In the genomic region with DNA sequence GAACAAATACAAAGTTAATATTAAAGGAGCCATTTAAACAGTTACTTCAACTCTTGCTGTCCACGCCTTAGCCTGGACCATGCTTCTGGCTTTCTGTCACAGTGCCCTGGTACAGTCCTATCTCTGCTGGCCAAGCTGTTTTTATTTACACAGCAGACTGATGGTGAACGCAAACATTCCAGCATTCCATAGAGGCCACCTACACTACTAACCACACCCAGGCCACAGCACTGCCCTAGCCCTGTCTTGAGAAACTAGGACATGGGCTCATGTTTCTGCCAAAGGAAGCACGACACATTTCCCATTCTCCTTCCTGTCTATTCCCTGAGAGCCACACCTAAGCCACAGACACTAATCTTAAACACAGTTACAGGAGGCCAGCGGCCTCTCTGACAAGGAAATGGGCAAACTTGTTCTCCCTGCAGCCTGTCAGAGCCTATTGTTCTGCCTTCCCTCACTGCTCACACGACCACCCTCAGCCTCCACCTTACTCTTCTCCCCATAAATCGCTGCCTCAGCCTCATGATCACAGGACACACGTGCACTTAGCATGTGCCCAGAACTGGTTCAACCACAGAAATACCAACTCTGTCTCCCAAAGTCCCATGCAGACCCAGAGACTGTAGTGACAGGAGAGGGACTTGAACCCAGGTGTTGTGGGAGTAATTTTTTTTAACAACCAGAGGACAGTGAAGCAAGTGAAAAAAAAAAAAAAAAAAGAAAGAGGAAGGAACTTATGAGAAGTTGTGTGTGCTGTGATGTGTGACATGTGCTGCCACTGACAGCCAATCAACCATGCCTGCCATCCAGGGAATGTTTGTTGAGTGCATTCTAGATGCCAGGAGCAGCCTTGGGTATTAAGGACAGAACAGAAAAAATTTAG, we compare ENCODE assay signal across 10 mouse cellular contexts. TPM values are rescaled to one million over a fixed set of nuclear protein-coding genes. Genes with fewer than 3 reads are reported as not detected.
DNase-seq lines count a peak whose midpoint lies in the region; ATAC-seq and TF ChIP-seq lines count a peak whose summit lies in the region.
"Had no signal": no experiment of that assay in that cellular context is flagged by ENCODE, and none has a peak within 500 bp of the region (broad histone marks: within the 10 kb centered on the region; RNA-seq: fewer than 3 reads in every experiment).

No protein-coding gene starts in this region.

- in situ Hi-C loops in CH12.LX (cut with MboI; ENCODE audit: low pct_ligation_motif_present, low pct_unique_long_range_greater_than_20kb, low sequenced_read_pairs): no loop called here

- no peaks in the 10 kb centered on the region for H3K27me3 ChIP-seq in CH12.LX (replicated peaks)
- H3K27me3 ChIP-seq in embryonic facial prominence, embryonic 13.5 days: no peaks in the 10 kb centered on the region
- no peaks in the 10 kb centered on the region for H3K27me3 ChIP-seq in kidney, adult 2 months (replicated peaks; ENCODE audit: control insufficient read depth, insufficient read depth, low read length)
- H3K27me3 ChIP-seq in lung, embryonic 15.5 days: no peaks in the 10 kb centered on the region

- 47% methylated on average over 7 of the region's 7 CpGs for WGBS in embryonic facial prominence, embryonic 13.5 days
- WGBS in kidney, adult 2 months: 29% methylated on average over 7 of the region's 7 CpGs
- 30% methylated on average over 7 of the region's 7 CpGs for WGBS in lung, embryonic 15.5 days

- dilution Hi-C loops in CH12.LX (cut with MboI; ENCODE audit: extremely low pct_ligation_motif_present, extremely low pct_unique_long_range_greater_than_20kb, low sequenced_read_pairs): no loop called here

- H3K79me2 ChIP-seq in CH12.LX (replicated peaks; ENCODE audit: control insufficient read depth, extremely low read depth, insufficient read depth, poor library complexity, severe bottlenecking): no peaks in the 10 kb centered on the region; the same call in 1 of the 2 replicates

- 0 out of 2 replicates have a peak, but pooled peaks have one; percentile 17 for ATAC-seq in embryonic facial prominence, embryonic 13.5 days (ENCODE audit: insufficient number of reproducible peaks, insufficient read depth, low FRiP score, low TSS enrichment, low read depth)
- ATAC-seq in lung, embryonic 15.5 days (ENCODE audit: borderline replicate concordance, extremely low read depth, low FRiP score, low TSS enrichment): peak; percentile 73
- ATAC-seq in CD4-positive, CD25-positive, alpha-beta regulatory T cell, adult 4 months: no peak
- ATAC-seq: hindbrain, postnatal 0 days had no signal

- DNase-seq in CH12.LX (ENCODE audit: extremely low read depth): no peak
- peak; percentile 85 for DNase-seq in kidney, adult 2 months
- no peak for DNase-seq in cerebellum, adult 11-12 months
- DNase-seq in adrenal gland, postnatal 36 days: no peak
- no peak for DNase-seq in adrenal gland, postnatal 10 days

- no peak for TF ChIP-seq RAD21 in CH12.LX (IDR thresholded peaks at IDR 0.05; ENCODE audit: low read depth, low read length)

- TF ChIP-seq POLR2A in CH12.LX (IDR thresholded peaks at IDR 0.05; ENCODE audit: low read depth, low read length): no peak
- TF ChIP-seq POLR2A in kidney, adult 2 months (IDR thresholded peaks at IDR 0.05; ENCODE audit: low read depth, low read length): no peak

- H3K4me3 ChIP-seq in CH12.LX (replicated peaks in 1 of 3; ENCODE audit: low read depth in 2 of 3, low read length in 2 of 3, poor library complexity in 1 of 3): no peak overlapping the region
- H3K4me3 ChIP-seq in embryonic facial prominence, embryonic 13.5 days: no peak overlapping the region
- no peak overlapping the region for H3K4me3 ChIP-seq in kidney, adult 2 months (ENCODE audit: insufficient read depth, low read depth, low read length)
- no peak overlapping the region for H3K4me3 ChIP-seq in lung, embryonic 15.5 days

- no peaks in the 10 kb centered on the region for H3K9me3 ChIP-seq in CH12.LX (replicated peaks; ENCODE audit: low read length)
- no peaks in the 10 kb centered on the region for H3K9me3 ChIP-seq in embryonic facial prominence, embryonic 13.5 days
- H3K9me3 ChIP-seq in lung, embryonic 15.5 days: no peaks in the 10 kb centered on the region

- peak overlapping the region; percentile 4; the same call in 1 of the 2 replicates for H3K27ac ChIP-seq in CH12.LX (ENCODE audit: insufficient read depth, low read depth)
- H3K27ac ChIP-seq in embryonic facial prominence, embryonic 13.5 days: peak overlapping the region; percentile 44; the same call in 1 of the 2 replicates
- H3K27ac ChIP-seq in kidney, adult 2 months (ENCODE audit: insufficient read depth, low read depth, low read length): peak overlapping the region; percentile 91
- H3K27ac ChIP-seq in lung, embryonic 15.5 days: peak overlapping the region; percentile 86
- H3K27ac ChIP-seq: hindbrain, postnatal 0 days had no signal

- no peak overlapping the region for H3K4me2 ChIP-seq in CH12.LX (ENCODE audit: insufficient read depth, low read depth, poor library complexity, severe bottlenecking)
- no peak overlapping the region for H3K4me2 ChIP-seq in embryonic facial prominence, embryonic 13.5 days
- H3K4me2 ChIP-seq in lung, embryonic 15.5 days: no peak overlapping the region; the same call in 1 of the 2 replicates

- peaks cover 3 to 11% of the 10 kb centered on the region in 2 experiments for H3K36me3 ChIP-seq in CH12.LX (replicated peaks in 1 of 2; ENCODE audit: control insufficient read depth in 1 of 2, insufficient read depth in 1 of 2, low read length in 1 of 2)
- no peaks in the 10 kb centered on the region for H3K36me3 ChIP-seq in embryonic facial prominence, embryonic 13.5 days
- no peaks in the 10 kb centered on the region for H3K36me3 ChIP-seq in kidney, adult 2 months (ENCODE audit: control insufficient read depth, insufficient read depth, low read length)
- no peaks in the 10 kb centered on the region for H3K36me3 ChIP-seq in lung, embryonic 15.5 days

- peak; percentile 25; the same call in 1 of the 2 replicates for TF ChIP-seq EP300 in CH12.LX (IDR thresholded peaks at IDR 0.05; ENCODE audit: low read length)

- TF ChIP-seq CTCF in CH12.LX (conservative IDR thresholded peaks at IDR 0.05 in 1 of 2, IDR thresholded peaks at IDR 0.05 in 1 of 2; ENCODE audit: low read depth in 2 of 2, low read length in 2 of 2): no peak
- TF ChIP-seq CTCF in kidney, adult 2 months (conservative IDR thresholded peaks at IDR 0.05; ENCODE audit: insufficient read depth, insufficient read length, low read depth, low read length): no peak

- no peak overlapping the region for H3K9ac ChIP-seq in CH12.LX (ENCODE audit: insufficient read depth, low read depth)
- H3K9ac ChIP-seq in embryonic facial prominence, embryonic 13.5 days: no peak overlapping the region
- no peak overlapping the region for H3K9ac ChIP-seq in lung, embryonic 15.5 days

- H3K4me1 ChIP-seq in CH12.LX (ENCODE audit: control insufficient read depth in 1 of 2, insufficient read depth in 2 of 2): peaks cover 33 to 74% of the 10 kb centered on the region in 2 experiments
- peaks cover 42% of the 10 kb centered on the region for H3K4me1 ChIP-seq in embryonic facial prominence, embryonic 13.5 days
- peaks cover 28% of the 10 kb centered on the region for H3K4me1 ChIP-seq in kidney, adult 2 months (ENCODE audit: control insufficient read depth, insufficient read depth, low read length)
- H3K4me1 ChIP-seq in lung, embryonic 15.5 days: peaks cover 74% of the 10 kb centered on the region

RNA-seq across cellular contexts. Expression of gene Tmem140, which starts 3.0 kb away (rescaled TPM):
- total RNA-seq in CH12.LX (2012; rRNA removed) (1.9 and 3.6 TPM in 2 replicates), CH12.LX (2014; rRNA removed) (1.2 TPM in 2 replicates)
- polyA plus RNA-seq in CH12.LX (2012; ENCODE audit: insufficient read length, low read depth): 2.1 and 2.8 TPM in 2 replicates
- 1.8 and 2.0 TPM in 2 replicates for polyA plus RNA-seq in embryonic facial prominence, embryonic 13.5 days (2015; fragmentation: Nextera tagmentation; extraction: Ambion mirVana)
- polyA plus RNA-seq in kidney, adult 2 months (2012; rRNA removed): 37.5 and 43.8 TPM in 2 replicates
- polyA plus RNA-seq in lung, embryonic 15.5 days (2015; fragmentation: Nextera tagmentation; extraction: Ambion mirVana): 4.9 and 5.4 TPM in 2 replicates
- total RNA-seq in adrenal gland, postnatal 36 days (2021): 10 to 100 TPM; 30.6 to 32.5 TPM
- polyA plus RNA-seq in CD4-positive, CD25-positive, alpha-beta regulatory T cell, adult 4 months (2017; shearing (Covaris generic)): 10 to 100 TPM; 21.8 to 22.6 TPM
- 10 to 100 TPM; 23.8 to 34.7 TPM for total RNA-seq in adrenal gland, postnatal 10 days (2021)

RNA-seq across cellular contexts. Expression of gene Cyren, which starts 11.9 kb away (rescaled TPM):
- total RNA-seq in CH12.LX (2012; rRNA removed) (7.9 and 8.3 TPM in 2 replicates), CH12.LX (2014; rRNA removed) (5.9 and 9.7 TPM in 2 replicates)
- 11.9 and 12.2 TPM in 2 replicates for polyA plus RNA-seq in CH12.LX (2012; ENCODE audit: insufficient read length, low read depth)
- 19.0 and 20.4 TPM in 2 replicates for polyA plus RNA-seq in embryonic facial prominence, embryonic 13.5 days (2015; fragmentation: Nextera tagmentation; extraction: Ambion mirVana)
- polyA plus RNA-seq in kidney, adult 2 months (2012; rRNA removed): 6.4 and 6.7 TPM in 2 replicates
- 21.6 and 22.4 TPM in 2 replicates for polyA plus RNA-seq in lung, embryonic 15.5 days (2015; fragmentation: Nextera tagmentation; extraction: Ambion mirVana)
- total RNA-seq in adrenal gland, postnatal 36 days (2021): 1 to 10 TPM; 5.3 to 9.6 TPM
- 1 to 10 TPM; 5.0 to 5.9 TPM for polyA plus RNA-seq in CD4-positive, CD25-positive, alpha-beta regulatory T cell, adult 4 months (2017; shearing (Covaris generic))
- 1 to 10 TPM; 6.2 to 8.8 TPM for total RNA-seq in adrenal gland, postnatal 10 days (2021)

RNA-seq across cellular contexts. Expression of gene Wdr91, which starts 44.7 kb away (rescaled TPM):
- total RNA-seq in CH12.LX (2012; rRNA removed): 19.8 and 26.5 TPM in 2 replicates
- 10.6 and 11.3 TPM in 2 replicates for total RNA-seq in CH12.LX (2014; rRNA removed)
- 19.2 and 23.8 TPM in 2 replicates for polyA plus RNA-seq in CH12.LX (2012; ENCODE audit: insufficient read length, low read depth)
- 11.9 and 13.6 TPM in 2 replicates for polyA plus RNA-seq in embryonic facial prominence, embryonic 13.5 days (2015; fragmentation: Nextera tagmentation; extraction: Ambion mirVana)
- polyA plus RNA-seq in kidney, adult 2 months (2012; rRNA removed): 56.0 and 60.5 TPM in 2 replicates
- polyA plus RNA-seq in lung, embryonic 15.5 days (2015; fragmentation: Nextera tagmentation; extraction: Ambion mirVana): 15.8 and 17.2 TPM in 2 replicates
- total RNA-seq in adrenal gland, postnatal 36 days (2021): 10 to 100 TPM; 13.9 to 14.9 TPM
- polyA plus RNA-seq in CD4-positive, CD25-positive, alpha-beta regulatory T cell, adult 4 months (2017; shearing (Covaris generic)): 10 to 100 TPM; 20.0 to 30.1 TPM
- total RNA-seq in adrenal gland, postnatal 10 days (2021): 10 to 100 TPM; 21.0 to 27.3 TPM

RNA-seq across cellular contexts. Expression of gene Stra8, which starts 54.0 kb away (rescaled TPM):
- total RNA-seq in CH12.LX (2012; rRNA removed) (0.08 and 0.17 TPM in 2 replicates), CH12.LX (2014; rRNA removed) (not detected in 2 replicates)
- 0.55 and 0.77 TPM in 2 replicates for polyA plus RNA-seq in CH12.LX (2012; ENCODE audit: insufficient read length, low read depth)
- polyA plus RNA-seq in embryonic facial prominence, embryonic 13.5 days (2015; fragmentation: Nextera tagmentation; extraction: Ambion mirVana): not detected in 2 replicates
- not detected in 2 replicates for polyA plus RNA-seq in kidney, adult 2 months (2012; rRNA removed)
- polyA plus RNA-seq in lung, embryonic 15.5 days (2015; fragmentation: Nextera tagmentation; extraction: Ambion mirVana): not detected in 2 replicates
- not detected for total RNA-seq in adrenal gland, postnatal 36 days (2021)
- under 1 TPM in 1 of 2 experiments, not detected in 1; 0.27 TPM for polyA plus RNA-seq in CD4-positive, CD25-positive, alpha-beta regulatory T cell, adult 4 months (2017; shearing (Covaris generic))
- total RNA-seq in adrenal gland, postnatal 10 days (2021): not detected
- total RNA-seq: hindbrain, postnatal 0 days had no signal
- polyA plus RNA-seq: hindbrain, postnatal 0 days; neural tube, embryonic 14.5 days had no signal

Comparison
In these comparisons a context has a peak if more than half of its experiments do, and no peak if none do; other contexts are left out.
1. H3K27ac ChIP-seq: peak in every context shown above with its lines; median percentile 91 in kidney, adult 2 months; 86 in lung, embryonic 15.5 days; 44 in embryonic facial prominence, embryonic 13.5 days; 4 in CH12.LX.